Mouse (Mus musculus) lung, postnatal 14 days (tissue): ENCODE results near the gene Rgs12.

Experiments
- DNase-seq: peaks from one replicate; pipeline ENCODE4 v3.0.0; 2021

The Rgs12 gene

DNA sequence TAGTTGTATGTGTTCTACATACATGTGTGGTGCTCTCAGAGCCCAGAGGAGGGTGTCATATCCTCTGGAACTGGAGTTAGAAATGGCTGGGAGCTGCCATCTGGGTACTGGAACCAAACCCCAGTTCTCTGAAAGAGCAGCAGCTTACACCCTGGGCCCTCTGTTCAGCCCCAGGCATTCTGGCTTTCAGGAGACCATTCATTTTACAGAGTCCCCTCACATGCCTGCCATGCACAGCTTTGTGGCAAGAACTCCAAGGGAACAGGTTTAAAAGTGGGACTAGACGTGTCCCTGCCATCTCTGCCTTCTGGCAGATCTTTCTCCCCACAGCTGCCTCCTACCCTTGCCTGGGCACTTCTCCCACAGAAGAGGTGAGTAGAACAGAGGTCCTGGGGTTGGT lies 84.4 kb downstream of the Rgs12 start:
- no peak for DNase-seq

DNA sequence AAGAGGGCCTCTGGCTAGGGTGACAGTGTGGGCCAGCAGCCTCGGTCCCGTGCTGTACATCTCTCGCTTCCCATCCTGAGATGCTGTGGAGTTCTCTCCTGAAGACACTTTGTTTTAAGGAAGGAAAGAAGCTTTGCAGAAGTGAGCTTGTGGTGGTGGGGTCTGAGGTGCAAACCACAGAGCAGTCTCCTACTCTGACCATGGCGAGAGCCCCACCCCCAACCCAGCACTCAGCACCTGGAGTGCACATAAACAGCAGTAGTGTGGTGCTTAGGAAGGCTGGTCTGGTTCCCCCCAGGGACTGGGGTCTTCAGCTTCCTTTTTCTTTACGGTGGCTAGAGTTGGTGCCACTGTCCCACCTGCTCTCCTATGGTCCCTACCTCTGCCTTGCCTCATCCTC lies 85.9 kb downstream of the Rgs12 start:
- no peak for DNase-seq

DNA sequence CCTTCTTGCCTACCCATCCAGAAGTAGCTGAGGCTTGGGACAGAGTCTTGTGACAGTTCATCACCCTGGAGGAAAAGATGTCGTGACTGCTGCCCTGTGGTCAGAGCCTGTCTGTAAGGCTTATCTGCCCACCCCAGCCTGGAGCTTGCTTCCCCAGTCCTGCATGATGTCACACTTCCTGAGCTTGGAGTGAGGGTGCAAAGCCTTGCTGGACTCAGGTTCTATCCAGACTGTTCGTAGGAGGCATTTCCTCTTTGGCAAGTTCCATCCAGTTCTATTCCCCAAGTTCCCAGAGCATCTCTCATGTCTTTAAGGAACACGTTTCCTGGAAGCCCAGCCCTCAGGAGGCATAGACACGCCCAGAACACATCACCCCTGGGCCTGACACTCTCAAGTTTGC lies 86.5 kb downstream of the Rgs12 start:
- no peak for DNase-seq

DNA sequence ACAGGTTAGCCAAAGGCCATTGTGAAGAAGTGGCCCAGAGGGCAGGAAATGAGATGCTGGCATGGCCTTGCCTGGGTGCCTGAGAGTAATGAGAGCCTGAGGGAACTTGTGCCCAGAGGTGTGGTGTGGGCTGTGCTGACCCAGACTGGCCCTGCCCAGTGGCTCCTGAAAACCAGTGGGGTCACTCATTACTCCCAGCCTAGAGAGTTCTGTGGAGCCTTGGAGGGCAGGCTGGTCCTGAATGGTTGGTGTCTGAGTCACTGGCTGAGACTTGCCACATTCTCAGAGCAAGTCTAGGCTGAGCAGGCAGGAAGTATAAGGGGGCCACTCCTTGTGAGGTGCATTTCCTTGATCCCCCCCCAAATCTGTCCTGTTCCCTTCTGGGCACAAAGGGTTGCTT lies 88.2 kb downstream of the Rgs12 start:
- no peak for DNase-seq

DNA sequence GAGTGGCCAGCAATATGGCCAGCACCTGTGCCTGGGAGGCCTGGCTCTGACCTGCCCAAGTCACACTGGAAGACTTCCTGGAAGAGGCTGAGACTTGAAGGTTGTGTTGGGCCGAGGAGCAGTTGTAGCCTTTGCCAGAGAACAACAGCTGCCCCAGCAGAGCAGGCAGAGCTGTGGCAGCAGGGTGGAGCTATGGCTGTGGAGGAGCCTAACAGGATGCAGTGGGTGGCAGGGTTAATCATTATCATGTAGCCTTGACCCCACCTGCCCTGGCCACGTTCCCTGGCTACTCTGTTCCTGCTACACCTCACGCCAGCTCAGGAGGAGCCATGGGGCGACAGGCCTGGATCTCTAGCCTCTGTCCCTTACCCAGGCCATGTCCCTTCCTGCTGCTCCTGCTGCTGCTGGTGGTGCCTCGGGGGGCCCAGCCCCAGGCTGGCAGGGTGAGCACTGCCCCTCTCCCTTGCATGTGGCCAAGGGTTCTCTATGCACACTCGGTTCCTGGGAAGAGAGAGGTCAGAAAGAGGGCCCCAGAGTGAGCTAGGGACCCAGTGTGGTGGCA lies 92.1 kb downstream of the Rgs12 start, which contains the start of gene Hgfac:
Gene Hgfac (plus strand): TSS at position 242 of the 562 bp plus-strand sequence.
- DNase-seq: no peak

DNA sequence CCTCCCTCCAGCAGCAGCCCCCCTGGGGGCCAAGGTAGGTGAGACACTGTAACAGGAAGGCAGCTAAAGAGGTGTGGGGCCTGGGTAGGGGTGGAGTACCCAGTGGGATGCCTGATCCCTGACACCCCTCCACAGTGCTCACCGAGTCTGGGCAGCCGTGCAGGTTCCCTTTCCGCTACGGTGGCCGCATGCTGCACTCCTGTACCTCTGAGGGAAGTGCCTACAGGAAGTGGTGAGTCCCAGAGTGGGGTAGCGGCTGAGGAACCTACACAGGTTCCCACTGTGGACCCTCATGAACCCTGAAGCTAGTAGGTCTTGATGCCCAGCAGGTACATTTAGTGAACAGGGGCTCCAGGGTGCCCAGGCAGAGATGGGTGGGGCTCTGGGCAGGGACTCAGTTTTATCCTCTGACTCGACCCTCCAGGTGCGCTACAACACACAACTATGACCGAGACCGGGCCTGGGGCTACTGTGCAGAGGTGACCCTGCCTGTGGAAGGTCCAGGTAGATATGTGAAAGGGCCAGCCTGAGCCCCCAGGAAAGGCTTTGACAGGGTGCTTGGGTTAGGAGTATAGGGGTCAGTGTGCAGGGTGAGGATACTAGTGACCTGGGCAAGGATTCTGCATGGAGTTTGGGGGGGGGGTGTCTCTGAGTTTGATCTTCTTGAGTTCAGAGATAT lies 93.3 kb downstream of the Rgs12 start:
- DNase-seq: no peak

DNA sequence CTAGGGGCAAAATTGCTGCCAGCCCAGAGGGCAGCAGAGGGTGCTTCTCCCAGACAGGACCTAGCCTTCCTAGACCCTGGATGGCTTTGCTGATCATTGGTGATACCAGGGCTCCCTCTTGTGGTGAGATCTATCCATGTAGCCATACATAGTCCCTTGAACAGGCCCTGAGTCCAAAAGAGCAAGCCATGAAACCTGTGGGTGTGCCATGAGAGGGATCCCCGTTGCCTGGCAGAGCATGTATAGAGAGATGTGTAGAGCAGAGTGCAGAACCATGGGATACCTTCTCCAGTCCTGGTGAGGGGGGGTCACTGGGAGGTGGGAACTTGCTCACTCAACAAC lies 93.8 kb downstream of the Rgs12 start:
- peak; percentile 87 for DNase-seq

DNA sequence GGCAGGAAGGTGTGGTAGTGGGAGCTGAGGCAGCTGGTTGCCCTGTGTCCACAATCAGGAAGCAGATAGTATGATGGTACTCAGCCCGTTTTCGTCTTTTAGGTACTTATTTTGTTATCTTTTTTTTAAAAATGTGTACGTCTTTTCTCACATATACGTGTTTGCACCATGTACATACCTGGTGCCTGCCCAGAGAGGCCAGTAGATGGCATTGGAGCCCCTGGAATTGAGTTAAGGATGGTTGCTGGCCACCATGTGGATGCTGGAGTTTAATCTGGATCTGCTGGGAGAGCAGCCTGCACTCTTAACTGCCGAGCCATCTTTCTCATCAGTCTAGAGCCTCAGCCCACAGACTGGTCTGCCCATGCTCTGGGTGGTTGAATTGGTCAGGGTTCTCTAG lies 101.3 kb downstream of the Rgs12 start:
- DNase-seq: no peak

DNA sequence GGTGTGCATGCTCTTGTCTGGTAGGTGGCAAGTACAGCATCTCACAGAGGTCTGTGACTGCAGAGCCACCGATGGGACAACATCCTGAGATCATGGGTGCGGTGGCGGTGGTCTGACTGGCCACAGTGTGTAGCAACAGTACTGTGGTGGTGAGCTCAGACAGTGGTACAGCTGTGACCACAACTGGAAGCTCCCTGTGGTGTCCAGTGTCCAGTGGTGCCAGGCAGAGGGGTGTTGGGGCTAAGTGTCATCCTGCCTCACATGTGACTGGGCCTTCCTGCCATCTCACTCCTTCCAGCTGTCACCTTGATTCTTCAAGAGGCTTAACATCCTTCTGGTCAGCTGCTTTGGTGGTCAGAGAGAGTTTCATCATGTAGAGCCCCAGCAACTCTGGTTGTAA lies 105.4 kb downstream of the Rgs12 start:
- DNase-seq: no peak

DNA sequence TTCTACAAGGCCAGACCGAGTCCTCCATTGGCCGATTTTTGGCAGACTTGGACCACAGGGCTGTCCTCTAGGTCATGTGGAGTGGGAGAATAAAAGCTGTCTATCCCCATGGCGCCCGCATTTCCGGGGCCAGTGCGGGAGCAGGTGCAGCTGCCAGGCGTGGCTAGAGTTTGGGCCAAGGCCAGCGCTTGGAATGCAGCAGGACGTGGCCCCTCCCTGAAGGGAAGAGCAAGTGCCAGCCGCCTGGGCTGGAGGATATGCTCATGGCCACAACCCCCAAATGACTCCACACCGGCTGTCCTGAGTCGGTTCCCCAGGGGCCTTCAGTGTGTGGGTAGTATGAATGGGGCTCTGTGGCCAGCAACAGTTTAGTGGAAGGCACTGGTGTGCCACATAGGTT lies 105.8 kb downstream of the Rgs12 start:
- DNase-seq: peak; percentile 58

DNA sequence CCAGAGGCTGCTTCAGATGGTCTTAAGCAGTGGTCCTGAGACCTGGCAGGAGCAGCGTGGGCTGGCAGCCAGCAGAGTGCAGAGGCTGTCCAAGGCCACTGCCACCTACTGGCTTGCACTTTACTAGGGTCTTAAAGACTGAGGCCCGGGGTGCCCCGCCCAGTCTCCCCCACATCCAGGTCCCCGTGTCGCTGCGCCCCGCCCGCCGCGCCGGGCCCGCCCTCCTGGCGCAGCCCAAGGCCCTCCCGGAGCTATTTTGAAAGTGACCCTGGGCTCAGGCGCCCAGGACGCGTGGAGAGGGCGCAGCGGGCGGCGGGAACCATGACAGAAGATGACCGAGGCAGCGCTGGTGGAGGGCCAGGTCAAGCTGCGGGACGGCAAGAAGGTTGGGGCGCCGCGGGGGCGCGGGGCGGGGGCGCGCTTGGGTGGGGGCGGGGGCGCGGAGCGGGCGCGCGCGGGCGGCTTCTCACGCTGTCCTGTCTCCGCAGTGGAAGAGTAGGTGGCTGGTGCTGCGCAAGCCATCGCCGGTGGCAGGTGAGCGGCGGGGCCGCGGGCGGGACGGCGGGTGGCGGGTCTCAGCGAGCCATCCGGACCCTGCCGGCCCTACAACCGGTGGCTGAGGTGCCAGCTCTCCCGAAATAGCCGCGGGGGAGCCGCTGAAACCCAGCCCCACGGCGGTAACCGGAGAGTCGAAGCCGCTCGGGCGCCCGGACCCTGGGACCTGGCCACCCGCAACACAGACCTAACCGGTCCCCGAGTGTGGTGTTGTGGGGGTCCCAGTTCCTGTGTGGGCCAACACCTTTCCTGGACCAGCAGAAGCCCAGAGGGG lies 107.6 kb downstream of the Rgs12 start, which contains the start of gene Dok7:
Gene Dok7 (plus strand): TSS at position 163 of the 829 bp plus-strand sequence.
- DNase-seq: peak; percentile 45

DNA sequence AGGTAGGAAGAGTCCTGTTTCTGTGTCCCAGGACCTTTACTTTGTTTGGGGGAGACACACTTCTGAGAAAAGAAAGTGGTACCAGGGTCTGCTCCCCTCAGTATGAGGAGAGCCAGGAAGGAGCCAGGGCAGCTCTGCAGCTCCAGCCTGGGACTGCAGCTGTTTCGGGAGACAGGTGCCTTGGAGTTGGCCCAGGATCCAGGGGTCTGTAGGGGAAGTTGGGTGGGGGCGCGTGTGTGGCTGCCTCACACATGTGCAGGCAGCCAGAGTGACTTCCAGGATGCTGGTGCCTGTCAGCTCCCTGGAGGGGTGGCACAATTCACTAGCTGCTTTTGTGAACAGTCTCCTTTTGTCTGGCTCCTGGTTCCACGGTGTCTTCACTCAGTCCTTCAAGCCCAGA lies 108.3 kb downstream of the Rgs12 start:
- no peak for DNase-seq

DNA sequence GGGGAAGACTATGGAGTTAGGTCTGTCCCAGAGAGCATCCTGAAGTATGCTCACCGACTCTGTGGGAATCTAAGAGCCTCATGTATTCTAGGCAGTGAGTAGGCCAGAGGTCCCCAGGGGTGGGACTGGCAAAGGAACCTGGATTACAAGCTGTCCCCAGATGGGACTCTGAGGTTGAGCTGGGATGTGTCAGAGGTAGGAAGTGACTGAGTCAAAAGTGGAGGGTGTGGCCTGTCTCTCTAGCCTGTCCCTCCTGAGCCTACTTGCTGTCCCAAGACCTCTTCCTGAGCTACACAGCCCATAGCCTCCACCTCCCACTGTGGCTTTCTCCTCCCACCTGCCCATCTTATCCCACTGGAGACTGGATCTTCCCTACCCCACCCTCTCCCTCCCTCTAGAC lies 109.0 kb downstream of the Rgs12 start:
- no peak for DNase-seq

DNA sequence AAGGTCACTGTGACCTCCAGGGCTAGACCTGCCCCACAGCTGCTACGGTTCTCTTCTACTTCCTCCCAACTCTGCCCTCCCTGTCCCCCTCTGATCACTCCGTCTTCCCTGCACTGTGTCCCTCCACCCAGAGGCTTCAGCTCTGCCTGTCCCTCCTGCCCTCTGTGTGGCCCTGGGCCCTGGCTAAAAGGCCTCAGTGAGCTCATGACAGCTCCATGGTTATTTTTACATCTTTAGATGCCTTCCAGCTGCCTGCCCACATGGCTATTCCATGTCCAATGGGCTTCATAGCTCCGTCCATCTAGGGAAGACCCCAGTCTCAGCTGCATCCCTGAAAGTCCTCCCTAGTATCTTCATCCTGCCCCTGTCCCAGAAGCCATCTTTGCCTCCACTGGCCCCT lies 110.9 kb downstream of the Rgs12 start:
- no peak for DNase-seq

DNA sequence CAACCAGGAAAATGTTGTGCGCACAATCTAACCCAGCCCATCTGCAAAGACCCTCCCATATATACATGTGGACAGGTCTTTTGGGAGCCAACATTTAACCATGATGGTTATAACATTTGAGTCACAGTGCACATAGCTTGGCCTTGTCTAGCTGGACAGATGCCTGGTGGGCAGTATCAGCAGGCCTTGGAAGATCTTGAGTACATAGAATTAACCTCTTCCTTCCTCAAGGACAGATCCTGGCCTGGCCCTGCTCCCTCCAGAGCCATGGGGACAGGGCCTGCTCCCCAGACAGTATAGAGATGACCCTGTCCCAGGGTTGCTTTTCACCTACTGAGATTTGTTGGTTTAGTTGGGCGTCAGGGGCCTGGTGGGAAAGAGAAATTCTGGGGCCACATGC lies 120.6 kb downstream of the Rgs12 start:
- DNase-seq: no peak

DNA sequence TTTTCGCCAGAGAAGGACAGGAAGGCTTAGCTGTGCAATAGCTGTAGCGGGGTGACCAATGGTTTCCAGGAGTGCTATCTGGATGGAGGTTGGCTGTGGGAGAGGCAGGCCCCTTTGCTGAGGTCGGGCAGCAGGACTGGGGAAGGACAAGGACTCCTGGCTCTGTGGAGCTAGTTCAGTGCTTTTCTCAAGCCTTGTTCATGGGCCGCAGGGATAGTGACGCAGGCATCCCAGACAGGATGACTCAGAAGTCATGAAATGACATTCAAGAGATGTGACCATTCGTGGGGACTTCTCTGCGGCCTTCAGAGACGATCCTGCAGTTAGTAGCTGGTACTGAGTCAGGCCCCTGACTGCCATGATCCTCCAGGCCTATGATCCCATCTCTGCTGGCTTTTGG lies 121.1 kb downstream of the Rgs12 start:
- no peak for DNase-seq

DNA sequence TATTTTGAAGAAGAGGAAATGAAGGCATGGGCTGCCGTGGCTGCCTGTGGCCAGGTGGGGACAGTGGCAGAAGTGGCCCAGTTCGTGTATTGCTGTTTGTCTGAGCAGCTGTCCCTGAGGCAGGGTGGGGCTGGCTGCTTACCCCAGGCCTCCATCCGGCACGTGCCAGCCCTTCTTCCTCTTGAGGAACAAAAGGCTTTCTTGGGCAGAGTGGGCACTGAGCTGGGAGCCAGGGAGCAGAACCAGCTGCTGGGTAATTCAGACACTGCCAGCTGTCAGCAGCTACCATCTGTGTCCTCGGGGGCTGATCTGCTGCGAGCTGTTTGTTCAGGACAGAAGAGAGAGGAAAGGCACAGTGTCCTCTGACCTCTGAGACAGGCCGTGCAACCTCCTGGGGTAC lies 121.7 kb downstream of the Rgs12 start:
- DNase-seq: no peak

DNA sequence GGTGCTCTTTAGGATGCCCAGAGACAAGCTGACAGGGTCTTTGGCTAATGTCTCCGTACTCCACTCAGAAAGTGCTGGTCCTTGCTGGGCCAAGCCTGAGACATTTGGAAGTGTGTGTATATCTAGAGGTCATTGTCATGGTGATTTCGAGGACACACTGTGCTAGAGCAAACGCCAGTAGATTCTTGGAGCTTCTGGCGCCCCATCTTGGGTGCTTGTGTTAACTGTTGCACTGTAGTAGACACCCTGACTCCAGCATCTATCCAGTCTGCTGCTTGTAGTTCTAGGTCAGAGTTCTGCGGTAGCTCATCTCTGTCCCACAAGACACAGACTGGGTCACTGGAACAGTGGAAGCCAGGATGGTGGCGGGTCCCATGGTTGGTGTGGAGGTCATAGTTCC lies 122.6 kb downstream of the Rgs12 start:
- DNase-seq: no peak

DNA sequence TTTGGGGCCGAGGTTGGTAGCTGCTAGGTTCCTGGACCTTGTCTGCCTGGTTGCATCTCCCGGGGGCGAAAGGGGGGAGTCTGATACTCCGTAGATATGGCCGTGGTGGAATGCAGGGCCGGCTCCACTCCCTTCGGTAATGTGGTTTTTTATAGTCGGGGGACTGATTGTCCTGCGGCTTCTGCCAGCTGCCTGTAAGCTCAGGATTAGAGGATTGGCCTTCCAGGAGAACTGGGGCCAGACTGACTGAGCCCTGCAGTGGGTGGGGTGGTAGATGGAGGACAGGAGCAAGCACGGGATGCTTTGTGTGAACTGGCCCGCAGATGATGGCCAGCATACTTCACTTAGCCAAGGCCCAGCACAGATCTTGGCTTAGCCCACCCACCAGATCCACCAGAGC lies 124.0 kb downstream of the Rgs12 start:
- no peak for DNase-seq

DNA sequence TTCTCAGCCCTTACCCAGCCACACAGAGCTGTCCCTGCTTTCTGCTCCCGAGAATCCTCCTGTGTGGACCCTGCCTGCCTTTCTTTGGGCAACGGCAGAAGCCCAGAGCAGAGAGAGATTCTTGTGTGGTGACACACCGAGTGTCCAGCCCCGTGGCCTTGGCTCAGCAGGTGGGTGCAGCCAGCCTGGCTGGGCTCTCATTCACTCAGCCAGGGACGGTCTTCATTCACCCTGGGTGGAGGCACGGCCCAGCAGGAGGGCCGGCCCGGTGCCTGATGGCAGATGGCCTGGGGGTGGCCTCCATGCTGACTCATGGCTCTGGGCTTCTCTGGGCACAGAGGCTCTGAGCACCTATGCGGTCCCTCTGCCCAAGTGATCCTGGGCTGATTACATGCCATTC lies 124.7 kb downstream of the Rgs12 start:
- no peak for DNase-seq

DNA sequence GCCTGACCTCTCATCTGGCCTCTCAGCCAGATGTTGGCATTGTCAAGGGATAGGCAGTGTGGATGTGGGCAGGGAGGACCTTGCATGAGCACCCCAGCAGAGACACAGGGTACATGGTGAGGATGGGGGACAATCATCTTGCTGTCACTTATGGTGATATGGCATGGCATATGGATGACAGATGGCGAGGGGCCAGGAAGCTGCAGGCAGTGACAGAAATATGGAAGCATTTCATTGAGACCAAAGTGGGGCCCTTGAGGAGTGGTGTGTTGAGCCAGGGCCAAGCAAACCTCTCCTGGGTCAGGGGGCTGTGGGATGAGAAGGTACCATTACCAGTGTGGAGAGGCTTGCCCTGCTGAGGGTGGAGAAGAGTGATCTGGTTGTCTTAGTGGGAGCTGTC lies 127.1 kb downstream of the Rgs12 start:
- no peak for DNase-seq

DNA sequence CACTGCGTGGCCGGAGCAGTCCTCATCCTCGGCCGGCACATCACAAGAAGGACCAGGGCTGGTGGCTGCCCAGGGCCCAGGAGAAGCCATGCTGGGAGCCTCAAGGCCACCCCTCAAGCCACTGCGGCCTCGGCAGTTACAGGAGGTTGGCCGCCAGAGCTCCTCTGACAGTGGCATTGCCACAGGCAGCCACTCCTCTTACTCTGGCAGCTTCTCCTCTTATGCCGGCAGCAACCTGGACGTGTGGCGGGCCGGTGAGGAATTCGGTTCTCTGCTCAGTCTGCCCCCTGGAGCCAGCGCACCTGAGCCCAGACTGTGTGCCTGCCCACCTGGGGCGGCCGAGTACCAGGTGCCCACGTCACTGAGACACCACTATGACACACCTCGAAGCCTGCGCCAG lies 129.9 kb downstream of the Rgs12 start:
- DNase-seq: no peak

DNA sequence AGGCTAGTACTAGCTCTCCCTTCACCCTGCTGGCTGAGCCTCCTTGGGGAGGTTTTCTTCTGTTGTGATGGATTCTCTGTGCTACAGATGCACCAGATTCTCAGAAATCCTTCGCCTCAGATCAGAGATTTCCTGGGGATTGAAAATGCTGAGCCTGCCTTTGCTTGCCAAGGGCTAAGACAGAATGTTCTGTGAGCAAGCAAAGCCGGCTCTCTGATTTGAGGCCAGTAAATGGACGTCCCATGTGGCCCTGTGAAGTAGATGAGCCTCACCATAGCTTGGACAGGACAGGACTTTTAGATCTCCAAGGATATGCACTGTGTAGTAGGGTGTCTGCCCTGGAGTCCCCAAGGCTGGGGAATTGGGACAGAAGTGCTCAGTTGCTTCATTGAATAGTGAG lies 135.7 kb downstream of the Rgs12 start:
- DNase-seq: no peak
